Mouse (Mus musculus) midbrain, embryonic 16.5 days (tissue): Measurements from ENCODE around the gene Slc48a1. TPM values are rescaled to one million over a fixed set of nuclear protein-coding genes. Genes with fewer than 3 reads are reported as not detected.

ENCODE experiments used
- ATAC-seq: fragments of 200-750 bp; cut with Nextera tagmentation; 2 replicates; pipeline ENCODE4 v1.8.0; 2017; ENCODE audit warnings: moderate TSS enrichment
- H3K27ac ChIP-seq: fragments of 300-500 bp; sonication (generic); 2 replicates; pipeline ENCODE4 v1.5.1; 2014; ENCODE audit warnings: mild to moderate bottlenecking, low read length, mixed read lengths
- H3K27me3 ChIP-seq: fragments of 300-500 bp; sonication (generic); 2 replicates; pipeline ENCODE4 v1.6.1; 2014; ENCODE audit warnings: low read depth, low read length, mixed read lengths; ENCODE audit not compliant: control insufficient read depth, insufficient read depth
- H3K36me3 ChIP-seq: fragments of 300-500 bp; sonication (generic); 2 replicates; pipeline ENCODE4 v1.6.1; 2014; ENCODE audit warnings: mild to moderate bottlenecking, low read length, moderate library complexity, mixed read lengths; ENCODE audit not compliant: control insufficient read depth, insufficient read depth
- H3K4me1 ChIP-seq: fragments of 300-500 bp; sonication (generic); 2 replicates; pipeline ENCODE4 v1.6.1; 2014; ENCODE audit warnings: mild to moderate bottlenecking, low read length, mixed read lengths; ENCODE audit not compliant: control insufficient read depth, insufficient read depth
- H3K4me2 ChIP-seq: fragments of 300-500 bp; sonication (generic); 2 replicates; pipeline ENCODE4 v1.6.1; 2014; ENCODE audit warnings: mild to moderate bottlenecking, low read length, mixed read lengths
- H3K4me3 ChIP-seq: fragments of 300-500 bp; sonication (generic); 2 replicates; pipeline ENCODE4 v1.5.1; 2014; ENCODE audit warnings: low read depth, mild to moderate bottlenecking, low read length, moderate library complexity, mixed read lengths
- H3K9ac ChIP-seq: fragments of 300-500 bp; sonication (generic); 2 replicates; pipeline ENCODE4 v1.6.1; 2014; ENCODE audit warnings: low read depth, low read length, mixed read lengths
- H3K9me3 ChIP-seq: fragments of 300-500 bp; sonication (generic); replicated peaks from 2 replicates; pipeline ENCODE4 v1.6.1; 2014; ENCODE audit warnings: mild to moderate bottlenecking, low read length, mixed read lengths; ENCODE audit not compliant: control insufficient read depth, poor library complexity, severe bottlenecking
- WGBS: fragments of 180-500 bp; shearing (Covaris S2); extraction: QIAGEN DNeasy Blood & Tissue Kit; methylation state at CpG from one replicate; pipeline ENCODE4 v1.1.7; 2014; 5-methylcytosine and 5-hydroxymethylcytosine counted together
- polyA plus RNA-seq: library from polyadenylated mRNA; unstranded; fragments of >200 nt; fragmentation: Nextera tagmentation; extraction: Ambion mirVana; gene quantifications from 2 replicates; pipeline ENCODE4 v1.2.1, GENCODE M21; 2015

The Slc48a1 gene
- polyA plus RNA-seq = 92.1 and 100 TPM in 2 replicates

- Histone ChIP-seq H3K36me3 (no peaks in the 10 kb centered on the region), H3K9me3 (no peaks in the 10 kb centered on the region), H3K27ac (no peak within 1 kb of the TSS), H3K27me3 (peaks cover 6% of the 10 kb centered on the region; the same call in 1 of the 2 replicates), H3K4me3 (no peak within 1 kb of the TSS), H3K4me2 (no peak within 1 kb of the TSS), H3K9ac (no peak within 1 kb of the TSS), H3K4me1 (peaks cover 6% of the 10 kb centered on the region; the same call in 1 of the 2 replicates)
- WGBS = 79% methylated on average over 8 of the region's 8 CpGs
- no peak for ATAC-seq
Measured at GRCm38 (mm10) chr15:97778311-97779098, at the start of gene Slc48a1. Gene Slc48a1 (plus strand): TSS chr15:97778520.

GRCm38 (mm10) chr15:97728804-97729203, 49.5 kb upstream of the Slc48a1 start:
- no peak overlapping the region for H3K4me2 ChIP-seq
- H3K9ac ChIP-seq = no peak overlapping the region
- no peaks in the 10 kb centered on the region for H3K27me3 ChIP-seq
- no peak overlapping the region for H3K4me3 ChIP-seq
- H3K4me1 ChIP-seq = no peaks in the 10 kb centered on the region
- no peaks in the 10 kb centered on the region for H3K9me3 ChIP-seq
- H3K27ac ChIP-seq = no peak overlapping the region
- ATAC-seq = no peak
- no peaks in the 10 kb centered on the region for H3K36me3 ChIP-seq
- 70% methylated on average over 7 of the region's 7 CpGs for WGBS

GRCm38 (mm10) chr15:97730365-97730764, 48.0 kb upstream of the Slc48a1 start:
- no peaks in the 10 kb centered on the region for H3K36me3 ChIP-seq
- H3K4me3 ChIP-seq = no peak overlapping the region
- ATAC-seq = no peak
- H3K4me1 ChIP-seq = no peaks in the 10 kb centered on the region
- no peaks in the 10 kb centered on the region for H3K27me3 ChIP-seq
- H3K4me2 ChIP-seq = no peak overlapping the region
- H3K9ac ChIP-seq = no peak overlapping the region
- 58% methylated on average over 6 of the region's 6 CpGs for WGBS
- H3K9me3 ChIP-seq = no peaks in the 10 kb centered on the region
- no peak overlapping the region for H3K27ac ChIP-seq

- no peak within 1 kb of the TSS for H3K4me2 ChIP-seq
- H3K9me3 ChIP-seq = no peaks in the 10 kb centered on the region
- H3K27ac ChIP-seq = no peak within 1 kb of the TSS
- no peaks in the 10 kb centered on the region for H3K36me3 ChIP-seq
- no peak within 1 kb of the TSS for H3K9ac ChIP-seq
- no peaks in the 10 kb centered on the region for H3K27me3 ChIP-seq
- whole genome bisulfite sequencing = 93% methylated on average over 8 of the region's 8 CpGs
- no peak within 1 kb of the TSS for H3K4me3 ChIP-seq
- no peak for ATAC-seq
- no peaks in the 10 kb centered on the region for H3K4me1 ChIP-seq
Measured at GRCm38 (mm10) chr15:97731111-97731510, 47.2 kb upstream of the Slc48a1 start, which contains the start of gene Endou. Gene Endou (minus strand): TSS chr15:97731339.

- 87% methylated on average over 11 of the region's 11 CpGs for WGBS
- H3K9ac ChIP-seq = no peak overlapping the region
- no peak overlapping the region for H3K4me3 ChIP-seq
- H3K4me2 ChIP-seq = no peak overlapping the region
- no peaks in the 10 kb centered on the region for H3K36me3 ChIP-seq
- no peak for ATAC-seq
- H3K9me3 ChIP-seq = no peaks in the 10 kb centered on the region
- no peaks in the 10 kb centered on the region for H3K4me1 ChIP-seq
- no peaks in the 10 kb centered on the region for H3K27me3 ChIP-seq
- no peak overlapping the region for H3K27ac ChIP-seq
Measured at GRCm38 (mm10) chr15:97731988-97732387, 46.3 kb upstream of the Slc48a1 start.

- H3K9ac ChIP-seq = no peak overlapping the region
- no peaks in the 10 kb centered on the region for H3K36me3 ChIP-seq
- H3K4me1 ChIP-seq = peaks cover 6% of the 10 kb centered on the region; the same call in 1 of the 2 replicates
- H3K27me3 ChIP-seq = no peaks in the 10 kb centered on the region
- WGBS = 96% methylated on average over 7 of the region's 7 CpGs
- H3K9me3 ChIP-seq = 0 out of 2 replicates have a peak, but pooled peaks cover 2% of the 10 kb centered on the region
- no peak overlapping the region for H3K27ac ChIP-seq
- no peak overlapping the region for H3K4me3 ChIP-seq
- no peak overlapping the region for H3K4me2 ChIP-seq
- ATAC-seq = no peak
Measured at GRCm38 (mm10) chr15:97738923-97739322, 39.4 kb upstream of the Slc48a1 start.

GRCm38 (mm10) chr15:97740283-97740732, 38.0 kb upstream of the Slc48a1 start:
- Histone ChIP-seq H3K9me3 (0 out of 2 replicates have a peak, but pooled peaks cover 2% of the 10 kb centered on the region), H3K27ac (no peak overlapping the region), H3K4me2 (no peak overlapping the region), H3K9ac (no peak overlapping the region), H3K27me3 (no peaks in the 10 kb centered on the region), H3K36me3 (no peaks in the 10 kb centered on the region), H3K4me3 (no peak overlapping the region), H3K4me1 (peaks cover 6% of the 10 kb centered on the region; the same call in 1 of the 2 replicates)
- 87% methylated on average over 9 of the region's 9 CpGs for WGBS
- ATAC-seq = no peak

GRCm38 (mm10) chr15:97741662-97742061, 36.7 kb upstream of the Slc48a1 start:
- 81% methylated on average over 12 of the region's 12 CpGs for WGBS
- Histone ChIP-seq H3K4me1 (peaks cover 6% of the 10 kb centered on the region; the same call in 1 of the 2 replicates), H3K27me3 (no peaks in the 10 kb centered on the region), H3K9ac (no peak overlapping the region), H3K4me3 (no peak overlapping the region), H3K9me3 (0 out of 2 replicates have a peak, but pooled peaks cover 2% of the 10 kb centered on the region), H3K4me2 (no peak overlapping the region), H3K27ac (peak overlapping the region; percentile 14; the same call in 1 of the 2 replicates), H3K36me3 (no peaks in the 10 kb centered on the region; the same call in 1 of the 2 replicates)
- ATAC-seq = no peak

- no peak overlapping the region for H3K4me2 ChIP-seq
- 42% methylated on average over 7 of the region's 7 CpGs for WGBS
- H3K4me1 ChIP-seq = peaks cover 6% of the 10 kb centered on the region; the same call in 1 of the 2 replicates
- no peaks in the 10 kb centered on the region; the same call in 1 of the 2 replicates for H3K36me3 ChIP-seq
- no peak for ATAC-seq
- 0 out of 2 replicates have a peak, but pooled peaks cover 2% of the 10 kb centered on the region for H3K9me3 ChIP-seq
- no peak overlapping the region for H3K27ac ChIP-seq
- no peak overlapping the region for H3K4me3 ChIP-seq
- H3K27me3 ChIP-seq = no peaks in the 10 kb centered on the region
- no peak overlapping the region for H3K9ac ChIP-seq
Measured at GRCm38 (mm10) chr15:97742074-97742473, 36.2 kb upstream of the Slc48a1 start.
